Mouse (Mus musculus) G1E-ER4 (cell line): ENCODE data around the gene Gsc2. TPM values are rescaled to one million over a fixed set of nuclear protein-coding genes. Genes with fewer than 3 reads are reported as not detected.

Experiments
- GATA1 ChIP-seq: IDR thresholded peaks from one replicate; pipeline ENCODE4 v1.8.0; 2012; ENCODE audit warnings: low read length, inconsistent platforms
- polyA plus RNA-seq: library from polyadenylated mRNA; stranded (reverse); fragments of >175 nt; gene quantifications from 2 replicates; pipeline ENCODE4 v1.2.3, GENCODE M21; 2012

Gene Gsc2
- not detected in 2 replicates for polyA plus RNA-seq

DNA sequence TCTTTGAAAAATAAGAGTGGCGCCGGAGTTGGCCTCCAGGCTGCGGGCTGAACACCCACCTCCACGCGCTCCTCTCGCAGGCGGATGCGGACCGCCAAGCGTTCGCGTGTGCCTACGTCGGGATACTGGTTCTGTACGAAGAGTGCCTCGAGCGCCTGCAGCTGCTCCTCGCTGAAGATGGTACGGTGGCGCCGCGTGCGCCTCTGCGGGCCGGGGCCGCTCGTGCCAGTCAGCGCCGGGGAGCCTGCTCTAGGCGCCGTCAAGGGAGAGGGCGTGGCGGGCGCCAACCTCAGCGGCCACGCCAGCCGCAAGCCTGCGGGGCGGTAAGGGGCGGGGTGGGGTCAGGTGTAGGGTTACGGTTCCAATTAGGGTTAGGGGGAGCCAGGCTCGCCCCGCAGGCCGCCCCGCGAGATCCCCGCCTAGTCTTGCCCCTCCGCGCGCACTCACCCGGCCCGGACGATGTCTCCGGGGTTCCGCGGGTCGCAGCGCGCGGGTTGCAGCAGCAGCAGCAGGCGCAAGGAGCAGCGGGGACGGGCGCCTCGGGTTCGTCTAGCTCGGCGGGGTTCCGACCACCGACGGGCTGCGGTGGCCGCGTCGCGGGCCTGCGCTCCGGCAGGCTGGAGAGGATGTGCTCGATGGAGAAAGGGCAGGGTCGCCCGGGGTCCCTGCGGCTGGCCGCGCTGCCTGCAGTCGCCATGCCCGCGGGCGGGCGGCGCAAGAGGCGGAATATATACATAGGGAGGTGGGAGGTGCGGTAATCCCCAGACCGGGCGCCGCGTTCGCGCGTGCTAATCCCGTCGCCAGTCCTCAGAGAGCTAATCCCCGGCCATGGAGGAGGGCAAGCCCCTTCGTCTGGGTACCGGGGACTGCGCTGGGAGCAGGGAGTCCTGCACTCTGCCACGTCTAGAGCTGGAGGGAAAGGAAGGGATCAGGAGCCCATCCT lies at the start of gene Gsc2:
Gene Gsc2 (minus strand): TSS at position 753 of the 943 bp plus-strand sequence.
- TF ChIP-seq GATA1 = no peak

- no peak for TF ChIP-seq GATA1
These were observed 47.2 kb upstream of the Gsc2 start for GRCm38 (mm10) chr16:17962091-17962490.

GRCm38 (mm10) chr16:17951618-17952017 lies 36.8 kb upstream of the Gsc2 start:
- no peak for TF ChIP-seq GATA1

DNA sequence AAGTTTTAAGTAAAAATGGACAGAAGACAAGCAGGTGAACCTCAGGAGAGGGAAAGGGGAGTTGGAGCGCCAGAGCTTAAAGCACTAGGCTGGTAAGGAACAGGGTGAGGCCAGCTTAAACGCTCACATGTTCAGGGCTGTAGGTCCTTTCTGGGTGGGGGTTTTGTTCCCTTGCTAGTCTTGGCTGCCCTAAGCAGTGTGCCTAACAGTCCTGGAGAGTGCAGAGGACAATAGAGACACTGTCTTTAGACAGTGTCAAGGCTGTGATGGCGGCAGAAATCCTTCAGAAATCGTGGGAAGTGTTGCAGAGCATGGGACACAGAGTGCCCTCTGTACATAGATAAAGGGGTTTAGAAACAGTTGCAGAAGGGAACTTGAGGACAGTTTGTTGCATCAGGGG lies 35.2 kb upstream of the Gsc2 start:
- no peak for TF ChIP-seq GATA1

GRCm38 (mm10) chr16:17949421-17949877 lies 34.6 kb upstream of the Gsc2 start:
- TF ChIP-seq GATA1 = no peak

DNA sequence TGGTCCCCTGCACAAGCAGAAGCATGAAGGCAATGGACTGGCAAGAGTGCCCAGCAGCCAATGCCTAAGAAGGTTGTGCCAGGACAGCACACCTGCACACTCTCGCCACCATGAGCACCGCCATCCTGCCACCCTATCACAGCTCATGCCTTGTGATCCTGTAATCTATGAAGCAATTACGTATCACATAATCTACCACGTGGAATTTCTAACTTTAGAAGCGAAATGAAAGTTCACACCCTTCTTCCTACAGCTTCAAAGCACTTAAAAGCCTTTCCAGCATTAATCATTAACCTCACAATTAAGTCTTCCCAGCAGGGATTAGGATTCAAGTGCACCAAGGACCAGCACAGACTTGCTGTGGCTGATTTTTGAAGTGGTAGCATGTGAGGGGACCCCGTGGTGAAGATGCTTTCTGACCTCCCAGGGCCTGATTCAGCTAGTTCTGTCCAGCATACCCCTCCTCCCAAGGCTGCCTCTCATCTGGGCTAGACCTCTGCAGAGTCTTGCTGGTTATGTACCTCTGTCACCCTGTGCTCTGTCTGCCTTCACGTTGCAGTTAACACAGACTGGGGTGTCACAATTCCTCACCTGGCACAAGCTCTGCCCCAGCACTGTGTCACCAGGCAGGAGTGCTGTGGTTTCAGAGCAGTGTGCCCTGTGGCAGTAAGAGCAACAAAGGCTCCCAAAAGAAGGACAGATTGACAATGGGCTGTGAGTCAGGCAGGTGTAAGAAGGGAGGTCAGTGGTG lies 30.4 kb upstream of the Gsc2 start:
- TF ChIP-seq GATA1 = no peak

DNA sequence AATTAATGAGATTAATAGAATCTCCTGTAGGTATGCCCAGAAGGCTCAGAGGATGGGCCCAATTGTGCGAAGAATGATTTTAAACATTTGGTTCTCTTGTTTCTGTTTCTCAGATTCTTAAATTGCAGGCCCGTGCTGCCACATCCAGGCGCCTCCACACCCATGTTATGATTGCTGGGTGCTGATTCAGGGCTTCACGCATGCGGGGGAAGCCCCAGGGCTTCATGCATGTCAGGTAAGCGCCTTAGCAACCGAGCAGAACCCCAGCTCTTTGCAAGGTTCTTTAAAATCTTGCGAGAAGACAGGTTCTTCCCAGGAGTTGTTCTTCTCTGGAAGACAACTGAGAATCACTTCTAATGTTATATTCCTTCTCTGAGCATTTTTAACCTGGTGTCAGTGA lies 28.6 kb upstream of the Gsc2 start:
- TF ChIP-seq GATA1 = no peak

DNA sequence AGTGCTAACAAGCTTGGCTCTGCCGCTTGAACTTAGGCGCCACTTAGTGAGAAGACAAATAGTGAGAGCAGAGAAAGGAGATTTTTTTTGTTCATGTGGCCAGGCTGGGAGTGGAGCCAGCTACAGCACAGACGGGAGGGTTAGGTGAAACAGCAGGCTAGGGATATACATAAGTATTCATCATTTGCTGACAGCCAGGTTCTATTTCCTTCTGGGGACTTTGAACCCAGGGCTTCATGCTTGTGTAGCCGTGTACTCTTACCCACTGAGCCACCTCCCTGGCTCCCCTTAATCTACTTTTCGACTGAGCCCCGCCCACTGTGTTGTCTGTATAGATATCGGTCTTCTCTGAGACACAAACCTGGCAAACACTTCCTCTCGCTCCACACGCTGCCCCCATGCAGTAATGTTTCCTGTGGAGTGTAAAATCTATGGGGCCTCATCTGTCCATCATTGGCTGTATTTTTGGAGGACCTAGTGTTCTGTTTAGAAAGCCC lies 24.4 kb upstream of the Gsc2 start:
- TF ChIP-seq GATA1 = no peak

DNA sequence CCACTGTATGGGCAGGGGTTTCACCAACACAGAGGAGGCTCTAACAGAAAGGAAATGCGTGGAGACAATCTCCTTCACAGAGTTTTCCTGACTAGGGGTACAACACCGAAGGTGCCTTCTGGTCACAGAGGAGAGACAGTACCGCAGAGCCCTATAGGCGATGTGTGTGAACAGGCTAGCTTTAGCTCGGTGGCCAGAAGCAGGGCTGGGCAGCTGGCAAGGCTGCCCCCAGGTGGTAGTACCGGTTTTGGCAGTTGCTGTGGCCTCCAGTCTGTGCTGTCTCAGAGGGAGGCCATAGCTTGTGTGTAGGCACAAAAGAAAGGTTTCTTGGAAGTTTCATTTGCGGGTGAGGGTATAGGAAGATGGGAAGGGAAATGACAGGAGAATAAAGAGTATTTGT lies 24.0 kb upstream of the Gsc2 start:
- no peak for TF ChIP-seq GATA1

GRCm38 (mm10) chr16:17938187-17938586 lies 23.3 kb upstream of the Gsc2 start:
- no peak for TF ChIP-seq GATA1

- no peak for TF ChIP-seq GATA1
These were observed 21.9 kb upstream of the Gsc2 start for GRCm38 (mm10) chr16:17936776-17937175.

- no peak for TF ChIP-seq GATA1
These were observed 19.6 kb upstream of the Gsc2 start for GRCm38 (mm10) chr16:17934445-17934910.

GRCm38 (mm10) chr16:17933594-17934444 lies 19.0 kb upstream of the Gsc2 start:
- no peak for TF ChIP-seq GATA1

GRCm38 (mm10) chr16:17931906-17932460 lies 17.1 kb upstream of the Gsc2 start:
- TF ChIP-seq GATA1 = no peak

- no peak for TF ChIP-seq GATA1
These were observed 14.8 kb upstream of the Gsc2 start for GRCm38 (mm10) chr16:17929631-17930030.
